Mouse (Mus musculus) hindbrain, postnatal 0 days (tissue): ENCODE data around the gene Dstn. TPM values are rescaled to one million over a fixed set of nuclear protein-coding genes. Genes with fewer than 3 reads are reported as not detected.
A peak's percentile ranks its signal among the peaks of the same experiment; 100 is the strongest.

Source experiments
- ATAC-seq: fragments of 200-750 bp; cut with Nextera tagmentation; 2 replicates; pipeline ENCODE4 v1.8.0; 2017; ENCODE audit warnings: mild to moderate bottlenecking, moderate TSS enrichment, moderate library complexity
- DNase-seq: peaks from one replicate; pipeline ENCODE4 v3.0.0-alpha.2; 2015; ENCODE audit warnings: low spot score
- H3K27ac ChIP-seq: fragments of 300-500 bp; sonication (generic); 2 replicates; pipeline ENCODE4 v1.5.1; 2014; ENCODE audit warnings: mild to moderate bottlenecking
- H3K27me3 ChIP-seq: fragments of 300-500 bp; sonication (generic); 2 replicates; pipeline ENCODE4 v1.6.1; 2014; ENCODE audit warnings: low read length, mixed read lengths; ENCODE audit not compliant: insufficient read depth
- H3K36me3 ChIP-seq: fragments of 300-500 bp; sonication (generic); 2 replicates; pipeline ENCODE4 v1.6.1; 2014; ENCODE audit warnings: low read length, mixed read lengths; ENCODE audit not compliant: insufficient read depth
- H3K4me1 ChIP-seq: fragments of 300-500 bp; sonication (generic); 2 replicates; pipeline ENCODE4 v1.6.1; 2014; ENCODE audit warnings: antibody characterized with exemption, low read length, mixed read lengths; ENCODE audit not compliant: insufficient read depth
- H3K4me2 ChIP-seq: fragments of 300-500 bp; sonication (generic); 2 replicates; pipeline ENCODE4 v1.6.1; 2014; ENCODE audit warnings: low read depth, mild to moderate bottlenecking, low read length, moderate library complexity, mixed read lengths
- H3K4me3 ChIP-seq: fragments of 300-500 bp; sonication (generic); 2 replicates; pipeline ENCODE4 v1.5.1; 2014; ENCODE audit warnings: low read length
- H3K9ac ChIP-seq: fragments of 300-500 bp; sonication (generic); replicated peaks from 2 replicates; pipeline ENCODE4 v1.6.1; 2014; ENCODE audit warnings: mild to moderate bottlenecking, low read length, moderate library complexity, mixed read lengths
- H3K9me3 ChIP-seq: fragments of 300-500 bp; sonication (generic); 2 replicates; pipeline ENCODE4 v1.6.1; 2016; ENCODE audit warnings: low read length, mixed read lengths
- CTCF ChIP-seq: IDR thresholded peaks from 2 replicates; pipeline ENCODE4 v1.5.1; 2016; ENCODE audit warnings: antibody characterized with exemption, control low read depth, low read depth
- WGBS: fragments of 180-500 bp; shearing (Covaris S2); extraction: QIAGEN DNeasy Blood & Tissue Kit; methylation state at CpG from one replicate; pipeline ENCODE4 v1.1.7; 2014; 5-methylcytosine and 5-hydroxymethylcytosine counted together
- polyA plus RNA-seq: library from polyadenylated mRNA; unstranded; fragments of >200 nt; fragmentation: Nextera tagmentation; extraction: Ambion mirVana; gene quantifications from 2 replicates; pipeline ENCODE4 v1.2.1, GENCODE M21; 2015
- total RNA-seq: library from RNA; depleted of rRNA; stranded (reverse); fragments of >200 nt; gene quantifications from 2 replicates; pipeline ENCODE4 v1.2.3, GENCODE M21; 2014; rRNA removed

The Dstn gene
- total and polyA plus RNA-seq, 2 experiments from 2014 or later, result 197 to 409 TPM

DNA sequence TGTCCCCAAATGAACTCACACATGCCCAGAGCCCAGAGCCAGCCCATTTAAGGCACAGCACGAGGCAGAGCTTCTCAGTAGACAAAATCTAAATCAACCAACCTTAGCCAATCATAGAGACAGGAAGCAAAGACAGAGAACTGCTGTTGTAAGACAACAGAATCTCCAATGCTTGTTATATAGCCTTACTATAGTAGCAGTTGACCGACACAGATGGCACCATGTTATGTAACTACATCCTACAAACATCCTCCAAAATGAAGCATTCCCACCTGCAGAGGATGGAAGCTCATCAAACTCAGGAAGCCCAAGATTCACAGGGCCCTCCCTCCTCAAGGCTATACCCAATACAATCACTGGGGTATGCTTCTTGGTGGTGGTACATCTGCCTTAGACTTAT lies 72.4 kb downstream of the Dstn start:
- DNase-seq (no peak), ATAC-seq (no peak)
- Histone ChIP-seq H3K4me2 (no peak overlapping the region), H3K4me1 (no peaks in the 10 kb centered on the region), H3K9me3 (no peaks in the 10 kb centered on the region), H3K36me3 (no peaks in the 10 kb centered on the region), H3K27ac (no peak overlapping the region), H3K9ac (no peak overlapping the region), H3K4me3 (no peak overlapping the region), H3K27me3 (no peaks in the 10 kb centered on the region)
- no peak for TF ChIP-seq CTCF
- WGBS, result 74% methylated on average over 2 of the region's 2 CpGs

DNA sequence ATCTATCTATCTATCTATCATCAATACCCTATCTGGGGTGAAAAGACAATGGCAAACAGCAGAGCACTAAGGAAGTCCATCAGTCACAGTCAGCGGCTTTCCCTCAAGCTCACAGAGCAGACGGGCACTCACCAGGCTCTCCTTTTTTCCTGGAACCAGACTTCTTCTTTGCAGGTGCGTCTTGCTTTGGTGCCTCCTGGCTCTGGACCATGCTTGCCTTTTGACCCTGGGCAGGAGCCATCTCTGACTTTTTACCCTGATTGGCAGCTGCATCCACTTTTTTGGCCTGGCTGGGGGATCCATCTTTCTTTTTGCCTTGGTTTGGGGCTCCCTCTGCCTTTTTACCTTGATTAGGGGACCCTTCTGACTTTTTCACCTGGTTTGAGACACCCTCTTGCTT lies 72.9 kb downstream of the Dstn start:
- DNase-seq (no peak), ATAC-seq (no peak)
- Histone ChIP-seq H3K36me3 (no peaks in the 10 kb centered on the region), H3K9me3 (no peaks in the 10 kb centered on the region), H3K9ac (no peak overlapping the region), H3K27me3 (no peaks in the 10 kb centered on the region), H3K4me3 (no peak overlapping the region), H3K4me1 (no peaks in the 10 kb centered on the region), H3K4me2 (no peak overlapping the region), H3K27ac (no peak overlapping the region)
- 87% methylated on average over 3 of the region's 3 CpGs for WGBS
- no peak for TF ChIP-seq CTCF

DNA sequence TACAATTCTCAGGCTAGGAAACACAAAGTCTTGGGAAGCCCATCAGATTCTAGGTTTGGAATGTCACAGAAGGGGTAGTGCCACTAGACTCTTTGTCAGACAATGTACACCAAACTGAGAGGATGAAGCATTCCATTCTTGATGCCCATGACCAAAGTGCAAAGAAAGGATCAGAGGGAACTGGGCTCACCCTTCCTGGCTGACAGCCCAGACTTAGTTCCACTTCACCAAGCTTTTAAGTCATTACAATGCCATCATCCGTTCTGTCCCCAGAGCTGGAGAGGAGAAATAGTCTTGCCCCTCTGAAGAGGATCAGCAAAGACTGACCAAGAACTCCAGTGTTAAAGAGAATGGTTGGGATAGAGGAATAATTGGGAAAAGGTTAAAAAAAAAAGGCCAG lies 75.9 kb downstream of the Dstn start:
- H3K9ac ChIP-seq, result no peak overlapping the region
- H3K4me1 ChIP-seq, result no peaks in the 10 kb centered on the region
- H3K36me3 ChIP-seq, result no peaks in the 10 kb centered on the region
- H3K4me3 ChIP-seq, result no peak overlapping the region
- TF ChIP-seq CTCF, result no peak
- 6% methylated on average over 1 of the region's 1 CpGs for WGBS
- 0 out of 2 replicates have a peak overlapping the region, but pooled peaks have one; percentile 36 for H3K27ac ChIP-seq
- no peaks in the 10 kb centered on the region for H3K27me3 ChIP-seq
- H3K4me2 ChIP-seq, result no peak overlapping the region
- DNase-seq (peak; percentile 60), ATAC-seq (peak; percentile 51; the same call in 1 of the 2 replicates)
- no peaks in the 10 kb centered on the region for H3K9me3 ChIP-seq

DNA sequence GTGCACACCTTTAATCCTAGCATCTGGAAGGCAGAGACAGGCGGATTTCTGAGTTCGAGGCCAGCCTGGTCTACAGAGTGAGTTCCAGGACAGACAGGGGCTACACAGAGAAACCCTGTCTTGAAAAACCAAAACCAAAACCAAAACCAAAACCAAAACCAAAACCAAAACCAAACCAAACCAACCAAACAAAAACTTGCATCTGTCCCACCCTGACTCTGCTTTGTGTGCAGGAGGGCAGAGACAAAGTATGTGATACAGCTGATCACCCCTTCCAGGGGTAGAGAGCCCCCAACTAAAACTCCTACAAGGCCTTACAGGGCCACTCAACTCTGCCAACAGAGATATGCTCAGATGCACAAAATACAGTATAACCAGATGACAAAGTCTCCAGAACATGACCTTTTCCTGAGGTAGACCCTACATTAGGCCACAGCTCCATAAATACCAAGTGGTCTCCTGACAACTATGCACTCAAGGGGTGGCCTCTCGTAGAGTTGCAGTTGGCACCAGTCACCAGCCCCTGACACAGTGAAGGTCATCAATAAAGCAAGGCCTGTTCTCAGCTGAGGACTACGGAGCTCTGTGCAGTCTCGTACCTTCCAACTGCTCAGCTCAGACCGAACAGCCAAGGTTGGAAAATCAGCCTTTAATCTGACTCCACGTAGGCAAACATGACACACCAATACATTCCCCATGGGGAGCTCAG lies 77.0 kb downstream of the Dstn start:
- Histone ChIP-seq H3K9me3 (no peaks in the 10 kb centered on the region), H3K27ac (no peak overlapping the region), H3K4me2 (no peak overlapping the region), H3K36me3 (no peaks in the 10 kb centered on the region), H3K4me3 (no peak overlapping the region), H3K4me1 (no peaks in the 10 kb centered on the region), H3K27me3 (no peaks in the 10 kb centered on the region), H3K9ac (no peak overlapping the region)
- ATAC-seq (no peak), DNase-seq (no peak)
- no peak for TF ChIP-seq CTCF
- WGBS, result 80% methylated on average over 7 of the region's 7 CpGs

Other genes starting within 250 kb of the Dstn start
- 0.90 and 1.9 TPM in 2 replicates for gene Bfsp1, start 52.1 kb upstream of the Dstn start, total RNA-seq
- gene Bfsp1, start 52.1 kb upstream of the Dstn start, polyA plus RNA-seq, result 2.2 and 2.3 TPM in 2 replicates
- 24.0 and 29.9 TPM in 2 replicates for gene Rrbp1, start 95.9 kb downstream of the Dstn start, total RNA-seq
- gene Rrbp1, start 95.9 kb downstream of the Dstn start, polyA plus RNA-seq, result 31.5 and 34.4 TPM in 2 replicates
- gene Banf2, start 117.7 kb downstream of the Dstn start, total RNA-seq, result not detected in 2 replicates
- not detected in 2 replicates for gene Banf2, start 117.7 kb downstream of the Dstn start, polyA plus RNA-seq